Mouse (Mus musculus) right cerebral cortex, postnatal 10 days (tissue): ENCODE results near the gene Slc25a34.

Experiments
- DNase-seq, 2 experiments: peaks; one replicate each; pipeline ENCODE4 v3.0.0; 2021; ENCODE audit warnings: low spot score in 2 of 2

Slc25a34 gene

DNA sequence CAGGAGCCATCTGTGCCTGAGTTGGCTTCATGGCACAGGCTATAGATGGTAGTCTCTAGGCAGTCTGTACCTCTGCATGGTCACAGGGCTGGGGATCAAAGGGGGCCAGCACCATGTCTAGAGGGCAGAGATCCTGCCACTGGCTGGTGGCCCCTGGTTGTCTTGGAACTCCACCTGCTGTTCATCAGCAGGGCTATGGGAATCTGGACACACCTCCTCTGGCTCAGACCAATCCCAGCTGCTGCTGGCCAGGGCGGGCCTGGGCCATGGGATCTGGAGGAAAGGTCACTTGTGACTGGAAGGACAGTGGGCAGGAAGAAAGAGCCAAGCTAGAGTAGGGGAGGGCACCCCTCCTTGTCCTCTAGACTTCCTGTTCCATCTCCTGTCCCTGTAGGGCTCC lies at the start of gene Slc25a34:
Gene Slc25a34, minus strand, starts transcription at position 156 of the 400 bp plus-strand sequence.
- peak in 1 of 2 experiments; percentile 59 for DNase-seq

DNA sequence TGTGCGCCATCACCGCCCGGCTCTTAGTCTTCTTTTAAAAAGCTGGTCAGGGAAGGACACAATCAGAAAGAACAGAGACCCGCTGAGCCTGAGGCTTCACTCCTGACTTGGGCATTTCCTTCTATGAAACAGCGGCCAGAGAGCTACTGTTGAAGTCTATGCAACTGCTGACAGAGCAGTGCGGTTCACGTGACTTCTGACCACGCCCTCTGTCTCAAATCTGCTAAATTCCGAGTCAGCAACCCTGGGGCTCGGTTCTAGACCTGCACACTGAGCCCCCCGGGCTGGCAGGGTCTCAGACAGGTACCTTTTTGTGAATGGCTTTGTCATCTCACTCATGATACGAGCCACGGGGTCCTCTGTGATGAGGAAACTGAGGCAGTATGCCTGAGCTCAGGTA lies 48.7 kb upstream of the Slc25a34 start:
- no peak for DNase-seq

DNA sequence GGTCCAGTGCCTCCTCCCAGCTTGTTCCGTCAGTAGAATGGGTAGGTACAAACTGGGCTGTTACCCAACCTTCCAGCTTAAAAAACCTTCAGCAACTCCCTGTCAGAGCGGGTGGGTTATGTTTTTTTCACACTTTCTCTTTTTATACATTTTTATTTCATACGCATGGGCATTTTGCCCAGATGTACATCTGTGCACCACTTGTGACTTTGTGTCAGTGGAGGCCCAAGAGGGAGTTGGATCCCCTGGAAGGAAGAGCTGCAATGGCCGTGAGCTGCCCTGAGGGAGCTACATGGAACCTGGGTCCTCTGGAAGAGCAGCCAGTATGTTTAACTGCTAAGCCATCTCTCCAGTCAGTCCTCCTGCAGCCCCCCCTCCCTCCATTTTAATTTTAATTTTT lies 47.8 kb upstream of the Slc25a34 start:
- DNase-seq = no peak

DNA sequence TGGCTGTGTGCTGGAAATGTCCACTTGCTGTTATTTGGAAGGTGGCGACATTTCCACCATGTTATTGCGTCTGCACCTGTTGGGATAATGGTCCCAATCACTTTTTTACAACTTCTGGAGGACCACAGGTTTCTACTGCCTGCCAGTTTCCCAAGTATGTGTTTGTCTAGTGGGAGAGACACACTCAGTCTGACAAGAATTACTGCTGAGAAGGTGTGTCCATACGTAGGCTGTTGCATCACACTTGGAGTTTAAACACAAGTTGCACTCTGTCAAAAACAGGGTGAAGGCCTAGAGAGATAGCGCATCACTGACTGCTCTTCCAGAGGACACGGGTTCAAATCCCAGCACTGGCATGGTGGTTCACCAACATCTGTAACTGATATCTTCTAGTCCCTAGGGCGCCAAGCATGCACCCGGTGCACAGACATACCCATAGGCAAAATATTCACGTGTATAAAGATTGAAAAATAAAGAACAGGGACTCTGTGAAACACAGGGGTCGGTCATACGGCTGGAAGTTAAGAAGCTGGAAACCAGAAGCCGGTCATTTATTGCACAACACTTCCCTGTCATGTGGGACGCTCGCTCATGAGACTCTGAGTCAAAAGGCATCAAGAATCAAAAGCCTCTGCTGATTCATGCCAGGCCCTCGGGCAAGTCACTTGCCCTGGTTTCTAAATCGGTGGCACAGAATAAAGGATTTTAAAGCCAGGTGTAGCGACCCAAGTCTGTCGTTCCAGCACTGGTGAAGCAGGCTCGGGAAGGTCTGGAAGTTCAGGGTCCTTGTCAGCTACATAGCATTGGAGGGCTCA lies 46.5 kb upstream of the Slc25a34 start:
- DNase-seq = no peak

DNA sequence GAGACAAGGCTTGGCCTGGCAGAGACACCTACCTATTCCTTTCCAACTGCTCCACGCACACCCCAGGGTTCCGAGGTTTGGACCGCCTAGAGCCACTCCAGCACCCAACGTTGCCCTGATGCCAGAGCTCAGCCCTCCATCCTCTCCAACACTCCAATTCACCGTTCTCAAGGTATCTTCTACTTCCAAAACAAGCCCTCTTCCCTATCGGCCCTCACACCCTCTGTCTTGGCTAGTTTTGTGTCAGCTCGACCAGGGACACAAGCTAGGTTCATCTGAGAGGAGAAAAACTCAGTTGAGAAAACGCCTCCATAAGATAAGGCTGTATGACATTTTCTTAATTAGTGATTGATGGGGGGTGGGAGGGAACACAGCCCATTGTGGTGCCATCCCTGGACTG lies 41.2 kb upstream of the Slc25a34 start, which contains the start of gene Plekhm2:
Gene Plekhm2, minus strand, starts transcription at position 101 of the 400 bp plus-strand sequence.
- DNase-seq = no peak

DNA sequence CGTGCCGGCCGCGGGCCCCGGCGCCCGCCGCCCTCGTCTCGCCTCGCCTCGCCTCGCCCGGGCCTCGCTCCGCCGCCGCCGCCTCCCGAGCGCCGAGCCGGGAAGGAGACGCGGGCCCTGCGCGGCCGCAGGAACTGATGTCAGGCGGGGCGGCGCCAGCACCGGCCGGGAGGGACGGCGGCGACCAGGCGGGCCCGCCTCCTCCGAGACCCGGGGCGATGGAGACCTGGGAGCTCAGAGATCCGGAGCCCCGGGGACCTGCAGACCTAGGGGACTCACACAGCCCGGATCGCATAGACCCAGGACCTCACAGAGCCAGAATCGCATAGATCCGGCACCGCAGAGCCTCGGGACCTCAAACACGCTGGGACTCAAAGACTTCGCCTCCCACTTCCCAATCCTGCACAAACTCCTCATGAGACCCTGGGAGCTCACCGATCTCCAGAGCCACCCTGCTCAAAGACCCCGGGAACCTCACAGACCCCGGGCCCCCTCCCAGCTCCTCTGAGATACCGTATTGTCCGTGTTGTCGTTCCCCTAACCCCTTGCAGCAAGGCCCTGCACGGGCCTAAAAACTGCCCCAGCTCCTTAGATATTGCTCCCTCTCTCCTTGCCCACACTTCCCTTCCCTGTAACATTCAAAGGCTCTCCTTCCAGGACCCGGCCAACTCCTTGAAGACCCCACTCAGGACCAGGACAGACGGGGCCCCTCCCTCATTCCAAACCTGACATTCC lies 40.6 kb upstream of the Slc25a34 start:
- peak; percentile 77 to 82 for DNase-seq

DNA sequence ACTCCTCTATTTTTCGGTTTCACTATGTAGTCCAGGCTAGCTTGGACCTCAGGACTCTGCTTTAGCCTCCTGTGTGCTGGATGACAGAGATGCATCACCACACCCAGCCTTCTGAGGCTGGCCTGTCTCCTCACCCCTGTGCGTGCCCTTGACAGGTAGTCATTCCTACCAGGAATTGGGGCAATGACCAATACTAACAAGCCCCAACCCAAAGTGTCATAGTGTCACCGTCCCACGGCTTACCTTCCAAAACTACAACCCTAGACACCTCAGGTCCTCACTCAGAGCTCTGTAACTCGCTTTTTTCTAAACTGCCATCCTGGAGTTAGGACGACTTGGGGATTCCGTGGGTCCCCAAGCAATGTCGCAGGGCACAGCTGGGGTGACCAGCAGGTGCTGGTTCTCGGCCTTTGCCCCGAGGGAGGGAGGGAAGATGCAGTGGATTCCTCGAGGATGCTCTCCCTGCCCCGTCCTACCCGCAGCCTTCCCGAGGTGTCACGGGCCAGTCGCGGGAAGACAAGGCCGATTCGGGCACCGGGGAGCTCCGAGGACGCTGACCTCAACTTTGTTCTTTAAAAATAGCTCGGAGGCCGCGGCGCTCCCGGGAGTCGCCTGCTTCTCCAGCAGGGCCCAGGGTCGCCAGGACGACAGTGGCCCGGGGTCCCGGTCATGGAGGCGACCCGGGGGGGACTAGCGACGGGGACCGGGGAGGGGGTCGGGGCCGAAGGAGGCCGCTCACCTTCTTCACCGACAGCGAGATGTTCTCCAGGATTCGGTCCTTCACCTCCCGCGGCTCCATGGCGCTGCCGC lies 39.7 kb upstream of the Slc25a34 start:
- peak in 1 of 2 experiments; percentile 52 for DNase-seq

DNA sequence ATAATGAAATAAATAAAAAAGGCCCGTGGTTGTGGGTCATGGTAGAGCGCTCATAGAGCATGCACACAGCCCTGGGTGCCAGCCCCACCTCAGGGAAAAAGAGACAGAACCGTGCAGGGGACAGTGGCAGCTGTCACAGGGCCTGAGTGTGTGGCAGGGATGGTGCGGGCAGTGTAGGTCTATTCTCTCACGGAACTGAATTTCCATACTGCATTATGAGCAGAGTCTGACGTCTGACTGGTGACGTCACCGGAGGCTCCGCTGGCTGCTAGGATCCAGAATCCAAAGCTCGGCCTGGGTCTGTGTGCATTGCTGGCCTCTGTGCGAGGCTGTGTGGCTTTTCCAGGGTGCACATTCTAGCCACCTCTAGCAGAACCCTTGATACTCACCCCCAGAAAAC lies 37.3 kb upstream of the Slc25a34 start:
- DNase-seq = no peak

DNA sequence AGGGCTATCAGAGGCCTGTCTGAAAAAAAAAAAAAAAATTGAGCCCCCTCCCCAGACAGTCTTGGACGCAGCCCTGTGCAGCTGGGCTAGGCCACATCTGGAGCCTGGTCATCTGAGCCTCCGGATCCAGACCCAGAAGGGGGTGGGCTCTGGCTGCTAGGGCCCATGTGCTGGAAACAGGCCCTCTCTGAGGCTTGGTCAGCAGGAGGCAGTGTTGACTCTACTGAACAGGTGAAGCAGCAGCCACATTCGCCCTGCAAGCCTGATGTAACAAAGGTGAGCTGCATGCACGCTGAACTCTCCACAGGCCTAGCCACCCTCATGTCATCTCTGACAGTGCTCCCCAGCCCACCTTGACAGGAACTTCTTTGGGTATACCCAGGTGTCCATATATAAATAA lies 36.1 kb upstream of the Slc25a34 start:
- DNase-seq = no peak

DNA sequence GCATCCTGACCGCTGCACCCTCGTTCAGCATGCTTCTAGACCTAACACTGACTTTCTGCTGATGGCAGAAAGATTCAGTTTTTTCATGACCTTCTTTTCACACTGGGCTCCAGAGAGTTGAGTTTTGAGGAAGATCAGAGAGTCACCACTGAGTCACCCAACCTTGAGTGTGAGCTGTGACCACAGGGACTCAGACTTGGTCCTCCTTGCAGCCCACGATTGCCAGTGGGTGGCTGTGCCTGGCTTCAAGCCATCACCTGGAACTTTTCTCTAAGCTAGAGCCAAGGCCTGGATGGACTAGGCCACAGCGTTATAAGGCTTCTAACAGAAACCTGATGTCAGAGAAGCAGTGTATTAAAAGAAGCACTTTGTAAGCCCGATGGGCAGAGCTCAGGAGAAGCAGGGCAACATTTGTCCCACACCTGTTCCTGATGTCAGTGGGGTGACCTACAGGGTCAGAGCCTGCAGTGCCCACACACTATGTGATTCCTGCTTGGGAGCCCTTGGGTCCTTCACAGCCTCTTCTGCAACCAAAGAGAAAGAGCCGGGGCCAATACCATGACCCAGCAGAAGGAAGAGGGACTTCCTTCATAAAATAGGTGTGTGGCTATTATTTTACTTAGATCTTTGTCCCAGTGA lies 35.3 kb upstream of the Slc25a34 start:
- no peak for DNase-seq

DNA sequence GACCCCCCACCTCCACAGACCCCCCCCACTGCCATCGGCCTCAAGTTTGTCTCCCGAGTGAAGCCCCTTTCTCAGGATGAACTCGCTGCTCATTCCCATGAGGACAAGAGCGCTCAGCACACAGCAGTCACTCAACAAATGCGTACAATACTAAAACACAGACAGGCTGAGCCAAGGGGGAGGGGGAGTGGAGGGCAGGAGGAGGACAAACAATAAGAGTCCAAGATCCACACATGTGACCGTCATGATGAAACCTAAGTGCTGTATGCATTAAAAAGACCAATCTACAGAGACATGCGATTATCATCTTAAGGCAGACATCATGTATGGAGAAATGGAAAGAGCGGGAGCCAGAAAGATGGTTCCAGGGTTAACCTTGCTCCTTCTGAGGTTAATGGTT lies 33.3 kb upstream of the Slc25a34 start:
- DNase-seq = no peak

DNA sequence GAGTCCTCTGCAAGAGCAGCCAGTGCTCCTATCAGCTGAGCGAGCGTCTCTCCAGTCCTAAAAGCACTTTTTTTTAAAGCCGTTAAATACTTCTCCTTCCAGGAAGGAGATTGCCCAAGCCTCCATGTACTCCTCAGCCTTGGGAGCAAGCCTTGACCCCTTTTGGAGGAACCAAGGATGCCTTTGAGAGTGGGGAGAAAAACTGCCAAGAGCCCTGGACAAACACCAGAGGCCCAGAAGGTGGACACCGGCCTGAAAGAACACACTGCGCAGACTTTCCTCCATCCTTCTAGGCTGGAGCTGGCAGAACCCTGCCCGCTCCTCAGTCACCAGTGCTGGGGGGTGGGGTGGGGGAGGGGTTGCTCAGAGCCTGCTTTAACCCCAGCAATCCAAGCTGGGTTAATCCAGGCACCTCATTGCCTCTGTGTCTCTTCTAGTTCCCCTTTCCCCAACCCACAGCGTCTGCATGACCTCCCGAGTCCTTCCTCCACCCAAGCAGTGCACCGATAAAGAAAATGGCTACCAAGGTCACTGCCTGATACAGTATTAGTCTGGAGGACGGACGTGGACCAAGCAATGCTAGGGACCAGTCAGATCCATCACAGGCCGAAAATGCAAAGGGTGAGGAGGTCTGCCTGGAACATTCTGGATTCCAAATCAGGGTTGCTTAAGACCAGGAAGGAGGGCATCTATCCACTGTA lies 32.4 kb upstream of the Slc25a34 start:
- peak; percentile 75 to 76 for DNase-seq

DNA sequence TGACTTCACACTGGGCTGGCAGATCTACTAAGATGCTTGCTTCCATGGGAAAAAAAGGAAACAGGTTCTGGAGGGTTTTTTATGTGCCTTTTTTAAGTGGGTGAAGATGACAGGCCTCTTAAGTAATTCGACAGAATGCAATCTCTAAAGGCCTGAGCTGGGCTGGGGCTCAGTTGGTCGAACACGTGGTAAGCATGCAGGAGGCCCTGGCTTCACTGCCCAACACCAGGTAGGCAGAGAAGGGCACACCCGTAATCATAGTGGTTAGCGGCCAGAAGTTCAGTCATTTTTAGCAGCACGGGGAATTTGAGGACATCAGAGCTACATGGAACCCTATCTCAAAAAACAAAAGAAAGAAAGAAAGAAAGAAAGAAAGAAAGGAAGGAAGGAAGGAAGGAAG lies 30.9 kb upstream of the Slc25a34 start:
- DNase-seq = no peak

DNA sequence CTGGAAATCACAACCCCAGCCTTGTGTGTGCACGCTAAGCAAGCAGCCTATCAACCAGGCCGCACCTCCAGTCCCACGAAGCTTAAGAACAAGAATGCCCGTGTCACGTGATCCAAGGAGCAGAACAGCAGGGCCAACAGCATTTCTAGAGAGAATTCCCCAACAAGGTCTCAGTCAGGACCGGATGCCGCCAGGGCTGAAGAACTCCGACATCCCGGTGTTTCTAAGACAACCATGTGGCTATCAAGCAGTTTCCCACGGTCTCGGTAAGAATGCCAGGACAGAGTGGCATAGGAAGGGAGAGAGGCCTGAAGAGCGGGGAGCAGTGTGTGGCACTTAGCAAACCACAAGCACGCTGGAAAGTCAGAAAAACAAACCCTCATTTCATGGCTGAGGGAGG lies 30.2 kb upstream of the Slc25a34 start:
- no peak for DNase-seq

DNA sequence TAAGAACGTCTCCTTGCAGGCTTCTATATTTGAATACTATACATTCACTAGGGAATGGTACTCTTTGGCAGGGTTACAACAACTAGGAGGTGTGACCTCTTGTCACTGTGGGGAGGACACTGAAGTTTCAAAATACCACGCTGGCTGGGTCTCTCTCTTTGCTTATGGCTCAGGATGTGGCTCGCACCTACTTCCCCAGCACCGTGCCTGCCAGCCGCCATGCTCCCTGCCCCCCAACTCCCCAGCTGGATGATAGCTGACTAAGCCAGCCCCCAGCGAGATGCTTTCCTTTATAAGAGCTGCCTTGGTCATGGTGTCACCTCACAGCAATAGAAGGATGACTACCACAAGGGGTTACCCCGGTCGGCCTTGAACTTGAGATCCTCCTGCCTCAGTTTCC lies 29.4 kb upstream of the Slc25a34 start:
- no peak for DNase-seq

DNA sequence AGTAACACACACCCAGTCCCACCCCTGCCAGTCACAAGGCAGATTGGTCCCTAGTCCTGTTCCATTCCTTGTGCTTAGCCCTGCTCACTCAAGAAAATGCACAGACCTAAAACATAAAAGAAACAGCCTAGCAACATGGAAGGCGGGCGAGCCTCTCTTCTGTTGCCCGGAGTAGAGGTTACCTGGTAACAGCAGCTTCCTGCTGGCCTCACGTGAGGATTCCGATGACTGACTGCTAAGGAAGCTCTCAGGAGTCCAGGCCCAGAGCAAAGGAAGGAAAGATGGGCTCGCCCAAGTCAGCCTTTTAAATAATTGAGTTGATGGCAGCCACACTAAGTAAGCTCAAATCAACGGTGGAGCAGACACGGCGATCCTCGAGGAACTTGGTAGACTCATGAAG lies 28.3 kb upstream of the Slc25a34 start:
- no peak for DNase-seq

DNA sequence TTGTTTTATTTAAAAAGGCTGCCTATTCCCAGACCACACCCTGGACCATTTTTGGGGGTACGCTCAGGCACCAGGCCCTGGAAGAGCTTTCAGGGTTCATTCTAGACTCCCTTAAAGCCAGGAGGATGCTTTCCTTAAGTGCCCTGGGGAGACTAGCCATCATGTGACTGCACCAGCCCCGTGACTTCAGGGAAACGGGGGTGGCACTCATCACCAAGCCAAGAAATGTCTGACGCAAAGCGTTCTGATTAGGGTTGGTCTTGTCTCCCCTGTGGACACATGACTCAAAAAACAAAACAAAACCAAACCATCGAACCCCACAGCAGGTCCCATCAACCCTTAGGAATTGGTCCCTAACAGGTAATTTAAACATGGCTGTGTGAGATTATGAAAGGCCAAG lies 27.7 kb upstream of the Slc25a34 start:
- DNase-seq = no peak

DNA sequence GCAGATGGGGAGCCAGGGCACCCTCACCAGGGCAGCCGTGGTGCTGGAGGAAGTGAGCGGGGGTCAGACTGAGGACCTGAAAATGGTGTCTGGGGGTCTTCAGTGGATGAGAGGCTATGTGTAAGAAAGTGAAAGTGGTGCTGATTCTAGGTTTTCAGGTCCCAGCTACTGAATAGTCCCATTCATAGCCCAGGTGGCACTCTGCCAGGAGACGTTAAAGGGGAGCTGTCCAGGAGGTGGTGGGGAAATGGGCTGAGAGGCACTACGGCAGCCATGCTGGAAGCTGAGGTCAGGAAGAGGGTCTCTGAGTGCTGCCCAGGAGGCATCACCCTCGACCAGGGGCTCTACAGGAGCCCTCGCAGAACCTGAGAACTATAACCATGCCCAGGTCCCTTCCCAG lies 25.6 kb upstream of the Slc25a34 start:
- DNase-seq = peak; percentile 68 to 77

DNA sequence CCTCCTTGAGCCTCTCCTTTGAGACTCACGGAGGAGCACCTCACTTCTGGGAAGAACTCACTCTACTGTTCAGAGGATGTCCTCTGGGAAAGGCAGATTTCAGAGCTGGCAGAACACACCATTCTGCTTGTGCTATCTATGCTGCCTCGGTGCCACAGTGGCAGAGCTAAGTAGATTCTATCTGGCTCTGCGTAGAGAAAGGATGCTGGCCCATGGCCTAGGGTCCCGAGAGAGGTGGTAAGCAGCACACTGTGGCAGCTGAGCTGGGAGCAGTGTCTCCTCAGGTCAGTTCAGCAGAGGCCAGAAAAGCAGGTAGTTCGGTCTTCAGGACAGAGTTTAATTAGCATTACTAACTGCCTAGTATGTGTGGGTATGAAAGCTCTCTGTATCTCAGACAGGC lies 24.6 kb upstream of the Slc25a34 start:
- no peak for DNase-seq

DNA sequence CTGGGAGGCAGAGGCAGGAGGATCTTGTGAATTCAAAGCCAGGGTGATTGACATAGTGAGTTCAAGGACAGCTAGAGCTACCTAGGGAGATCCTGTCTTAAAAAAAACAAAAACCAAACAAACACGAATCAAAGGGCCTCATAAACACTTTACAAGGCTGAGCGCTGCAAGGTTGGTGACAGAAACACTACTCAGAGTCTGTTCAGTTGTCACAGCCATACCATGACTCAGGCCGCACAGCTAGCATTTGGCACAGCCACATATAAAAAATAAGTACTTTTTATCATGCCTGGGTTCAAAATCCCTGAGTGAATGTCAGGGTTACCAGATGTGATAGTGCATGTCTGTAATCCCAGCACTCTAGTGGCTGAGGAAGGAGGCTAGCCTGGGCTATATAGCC lies 23.6 kb upstream of the Slc25a34 start:
- no peak for DNase-seq

DNA sequence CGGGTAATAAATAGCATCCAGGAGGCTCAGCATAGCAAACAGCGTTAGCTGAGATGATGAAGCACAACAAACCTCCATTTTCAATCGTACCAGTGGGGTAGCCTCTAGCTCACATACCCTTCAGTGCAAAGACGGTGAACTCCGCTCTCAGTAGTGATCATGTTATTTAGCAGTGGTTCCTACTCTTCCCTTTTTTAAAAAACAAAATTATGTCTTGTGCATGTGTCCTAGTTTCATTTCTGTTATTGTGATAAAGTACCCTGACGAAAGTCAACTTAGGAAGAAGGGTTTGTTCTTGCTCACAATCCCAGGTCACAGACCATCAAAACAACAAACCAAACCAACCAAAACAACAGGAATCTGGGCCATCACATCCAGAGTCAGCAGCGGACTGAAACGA lies 22.4 kb upstream of the Slc25a34 start:
- DNase-seq = no peak
